Mouse (Mus musculus) neutrophil, adult 83 days (primary cell): ENCODE results near the gene Hapln3. TPM values are rescaled to one million over a fixed set of nuclear protein-coding genes. Genes with fewer than 3 reads are reported as not detected.

ENCODE experiments used
- total RNA-seq, 2 experiments: library from RNA; stranded (reverse); gene quantifications; one replicate each; pipeline ENCODE4 v1.2.4; 2023

Hapln3 gene
- total RNA-seq, result not detected

DNA sequence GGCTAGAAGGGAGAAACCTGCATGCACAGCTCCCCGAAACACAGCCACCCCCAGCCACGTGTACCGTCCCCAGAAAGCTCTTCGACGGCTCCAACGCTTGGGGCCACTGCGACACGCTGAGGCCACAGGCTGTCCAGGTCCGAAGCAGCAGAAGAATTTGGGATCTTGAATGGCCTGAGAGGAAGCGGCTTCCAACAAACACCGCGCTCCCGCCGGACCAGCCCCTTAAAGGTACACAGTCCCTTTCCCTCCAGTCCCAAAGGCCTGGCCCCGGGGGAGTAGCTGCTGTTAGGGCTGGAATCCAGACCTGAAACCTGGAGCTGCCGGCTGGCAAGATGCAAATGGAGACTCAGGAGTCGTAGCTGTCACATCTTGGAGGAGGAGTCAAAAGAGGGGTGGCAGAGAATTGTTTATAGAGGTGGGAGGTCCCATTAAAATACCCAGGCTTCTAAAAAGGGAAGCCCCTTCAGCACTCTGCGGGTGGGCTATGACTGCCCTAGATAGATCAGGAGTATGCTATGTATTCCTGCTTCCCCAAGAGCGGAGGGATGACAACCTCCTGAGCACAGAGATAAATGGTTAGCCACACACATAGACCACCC is at the start of gene Hapln3:
Hapln3 (minus strand) TSS at position 176 of the 602 bp plus-strand sequence.

DNA sequence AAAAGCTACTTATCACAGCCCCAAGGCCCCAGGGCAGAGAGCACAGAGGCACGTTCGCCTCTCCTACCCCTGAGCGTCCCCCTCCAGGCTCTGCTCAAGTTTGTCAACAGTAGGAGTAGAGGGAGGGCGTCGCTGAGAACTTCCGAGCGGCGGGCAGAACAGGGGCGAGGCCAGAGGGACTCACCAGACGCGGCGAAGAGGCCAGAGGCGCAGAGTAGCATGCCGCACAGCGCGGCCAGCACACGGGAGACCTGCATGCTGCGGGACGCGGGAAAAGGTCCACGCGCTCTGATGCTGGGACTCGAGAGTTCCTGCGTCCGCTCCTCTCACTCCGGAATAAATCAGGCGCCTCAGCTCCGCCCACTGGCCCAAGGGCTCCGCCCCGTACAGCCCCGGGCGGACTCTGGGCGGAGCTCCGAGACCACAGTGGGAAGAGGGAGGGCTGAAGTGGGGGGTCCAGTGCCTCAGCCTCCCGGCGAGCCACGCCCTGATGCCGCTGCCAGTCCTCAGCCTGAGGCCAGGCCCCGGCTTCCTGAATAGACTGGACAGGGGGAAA is 18.0 kb upstream of the Hapln3 start, which contains the start of gene Mfge8:
Mfge8 (minus strand) TSS at position 350 of the 556 bp plus-strand sequence.

Other genes starting within 250 kb of the Hapln3 start
- 1 to 10 TPM; 7.2 to 7.3 TPM for gene Aen, start 235.2 kb downstream of the Hapln3 start, total RNA-seq
- 10 to 100 TPM; 37.2 to 46.0 TPM for gene Isg20, start 217.6 kb downstream of the Hapln3 start, total RNA-seq
- gene Acan, start 77.5 kb downstream of the Hapln3 start, total RNA-seq, result under 1 TPM in 1 of 2 experiments, not detected in 1; 0.04 TPM
- gene Mfge8, start 18.0 kb upstream of the Hapln3 start, total RNA-seq, result 1 to 10 TPM; 7.2 to 9.3 TPM
- 10 to 100 TPM; 63.3 to 72.7 TPM for gene Abhd2, start 142.2 kb upstream of the Hapln3 start, total RNA-seq